Comparison of ENCODE assay signal across 25 mouse cellular contexts in genomic region chr12:119410956-119411355, GRCm38 (mm10).
"Had no signal": no experiment of that assay in that cellular context is flagged by ENCODE, and none has a peak within 500 bp of the region (broad histone marks: within the 10 kb centered on the region; RNA-seq: fewer than 3 reads in every experiment).

No protein-coding gene starts in this region.

- H3K36me3 ChIP-seq: heart, embryonic 10.5 days; heart, embryonic 12.5 days; hindbrain, embryonic 10.5 days; hindbrain, embryonic 12.5 days; intestine, embryonic 15.5 days; limb, embryonic 10.5 days; limb, embryonic 12.5 days; liver, embryonic 12.5 days had no signal

- DNase-seq: gastrocnemius, postnatal 14 days; gastrocnemius, postnatal 36 days; heart, adult 18-20 months; heart, postnatal 10 days; heart, postnatal 4 days; kidney, adult 18-20 months; kidney, adult 8-10 months; kidney, postnatal 10 days; kidney, postnatal 25 days; kidney, postnatal 4 days had no signal

- H3K9me3 ChIP-seq: heart, embryonic 10.5 days; heart, embryonic 12.5 days; hindbrain, embryonic 10.5 days; hindbrain, embryonic 12.5 days; intestine, embryonic 15.5 days; limb, embryonic 10.5 days; limb, embryonic 12.5 days; liver, embryonic 12.5 days had no signal

- ATAC-seq: hindbrain, embryonic 16.5 days; inflammation-experienced regulatory T-cells, adult 6 months; intestine, embryonic 15.5 days; intestine, postnatal 0 days; liver, embryonic 12.5 days had no signal

- H3K9ac ChIP-seq: heart, embryonic 12.5 days; hindbrain, embryonic 12.5 days; hindbrain, embryonic 14.5 days; intestine, embryonic 15.5 days; limb, embryonic 12.5 days; liver, embryonic 12.5 days; liver, embryonic 14.5 days had no signal

- H3K4me3 ChIP-seq: heart, embryonic 10.5 days; heart, embryonic 12.5 days; hindbrain, embryonic 10.5 days; hindbrain, embryonic 12.5 days; intestine, embryonic 15.5 days; layer of hippocampus, adult 2 months; left cerebral cortex, adult 2 months; limb, embryonic 10.5 days; limb, embryonic 12.5 days; liver, embryonic 12.5 days had no signal

- H3K4me2 ChIP-seq: heart, embryonic 12.5 days; hindbrain, embryonic 12.5 days; hindbrain, embryonic 14.5 days; intestine, embryonic 15.5 days; limb, embryonic 12.5 days; liver, embryonic 12.5 days had no signal

- H3K4me1 ChIP-seq: heart, embryonic 10.5 days; heart, embryonic 12.5 days; hindbrain, embryonic 10.5 days; hindbrain, embryonic 12.5 days; intestine, embryonic 15.5 days; limb, embryonic 10.5 days; limb, embryonic 12.5 days; liver, embryonic 12.5 days had no signal

- H3K27me3 ChIP-seq: heart, embryonic 12.5 days; hindbrain, embryonic 12.5 days; intestine, embryonic 15.5 days; limb, embryonic 12.5 days; liver, embryonic 12.5 days had no signal

- H3K27ac ChIP-seq: heart, embryonic 10.5 days; hindbrain, embryonic 10.5 days; hindbrain, embryonic 12.5 days; hindbrain, embryonic 14.5 days; intestine, embryonic 15.5 days; layer of hippocampus, adult 2 months; left cerebral cortex, adult 2 months; limb, embryonic 10.5 days; limb, embryonic 12.5 days; liver, embryonic 12.5 days; liver, embryonic 14.5 days had no signal
